Mouse (Mus musculus) CD4-positive, CD25-positive, alpha-beta regulatory T cell, adult 2 months (primary cell): ENCODE data around the gene Pfas.
A peak's percentile ranks its signal among the peaks of the same experiment; 100 is the strongest.
"Not testable (repeated sequence)": the region's sequence is repeated elsewhere in the genome, so short reads cannot be mapped to it uniquely, and the experiment has no call there.

ENCODE experiments used
- DNase-seq: peaks from one replicate; pipeline ENCODE4 v3.0.0-alpha.2; 2012; ENCODE audit warnings: low read depth, low spot score

The Pfas gene

GRCm38 (mm10) chr11:69015644-69016441 lies 7.6 kb upstream of the Pfas start, which contains the start of gene Ctc1:
Gene Ctc1 (plus strand): TSS chr11:69015911.
- peak; percentile 96 for DNase-seq

GRCm38 (mm10) chr11:69012071-69012601 lies 3.9 kb upstream of the Pfas start:
- peak; percentile 91 for DNase-seq

GRCm38 (mm10) chr11:69011445-69011844 lies 3.2 kb upstream of the Pfas start:
- DNase-seq = not testable (repeated sequence)

GRCm38 (mm10) chr11:69010400-69011323 lies 2.4 kb upstream of the Pfas start:
- no peak for DNase-seq

DNA sequence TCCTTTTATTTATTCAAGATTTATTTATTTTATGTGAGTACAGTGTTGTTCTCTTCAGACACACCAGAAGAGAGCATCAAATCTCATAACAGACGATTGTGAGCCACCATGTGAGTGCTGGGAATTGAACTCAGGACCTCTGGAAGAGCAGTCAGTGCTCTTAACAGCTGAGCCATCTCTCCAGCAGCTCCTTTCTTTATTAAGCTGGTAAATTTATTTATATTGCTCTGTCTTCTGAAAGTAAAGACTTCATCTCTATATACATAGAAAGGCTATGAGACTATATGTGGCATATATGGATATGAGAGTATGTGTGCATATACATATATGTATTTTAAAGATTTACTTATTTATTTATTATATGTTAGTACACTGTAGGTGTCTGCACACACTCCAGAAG lies 1.2 kb upstream of the Pfas start:
- DNase-seq = no peak

DNA sequence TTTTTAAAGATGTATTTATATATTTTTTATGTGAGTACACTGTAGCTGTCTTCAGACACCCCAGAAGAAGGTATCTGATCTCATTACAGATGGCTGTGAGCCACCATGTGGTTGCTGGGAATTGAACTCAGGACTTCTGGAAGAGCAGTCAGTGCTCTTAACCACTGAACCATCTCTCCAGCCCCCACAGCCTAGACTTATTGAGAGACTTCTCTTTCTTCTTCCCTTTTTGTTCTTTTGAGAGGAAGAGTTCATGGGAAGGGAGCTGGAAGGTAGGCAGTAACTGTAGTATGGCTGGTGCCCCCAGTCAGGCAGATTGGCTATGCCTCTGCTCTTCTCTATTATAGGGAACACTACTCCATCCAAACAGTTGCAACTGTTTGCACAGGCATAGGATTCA lies 1.7 kb downstream of the Pfas start:
- not testable (repeated sequence) for DNase-seq

GRCm38 (mm10) chr11:69005193-69005592 lies 3.1 kb downstream of the Pfas start:
- no peak for DNase-seq

- DNase-seq = no peak
Observed at GRCm38 (mm10) chr11:69003592-69003991, 4.7 kb downstream of the Pfas start.

GRCm38 (mm10) chr11:69002782-69003181 lies 5.5 kb downstream of the Pfas start:
- not testable (repeated sequence) for DNase-seq

GRCm38 (mm10) chr11:68997080-68997479 lies 11.2 kb downstream of the Pfas start:
- no peak for DNase-seq

DNA sequence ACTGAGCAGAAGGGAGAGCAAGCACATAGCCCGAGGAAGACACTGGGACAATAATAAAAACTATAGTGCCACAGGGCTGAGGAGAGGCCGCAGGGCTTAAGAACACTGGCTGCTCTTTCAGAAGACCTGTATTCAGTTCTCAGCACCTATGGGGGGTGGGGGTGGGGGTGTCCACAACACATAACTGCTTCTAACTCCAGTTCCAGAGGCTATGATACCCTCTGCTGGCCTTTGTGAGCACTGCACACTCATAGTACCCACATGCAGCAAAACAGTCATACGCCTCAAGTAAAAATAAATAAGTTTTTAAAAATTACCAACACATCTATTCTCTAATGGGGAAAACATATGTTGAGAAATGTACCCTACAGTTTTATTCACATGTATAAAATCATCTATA lies 13.9 kb downstream of the Pfas start:
- DNase-seq = peak; percentile 25

DNA sequence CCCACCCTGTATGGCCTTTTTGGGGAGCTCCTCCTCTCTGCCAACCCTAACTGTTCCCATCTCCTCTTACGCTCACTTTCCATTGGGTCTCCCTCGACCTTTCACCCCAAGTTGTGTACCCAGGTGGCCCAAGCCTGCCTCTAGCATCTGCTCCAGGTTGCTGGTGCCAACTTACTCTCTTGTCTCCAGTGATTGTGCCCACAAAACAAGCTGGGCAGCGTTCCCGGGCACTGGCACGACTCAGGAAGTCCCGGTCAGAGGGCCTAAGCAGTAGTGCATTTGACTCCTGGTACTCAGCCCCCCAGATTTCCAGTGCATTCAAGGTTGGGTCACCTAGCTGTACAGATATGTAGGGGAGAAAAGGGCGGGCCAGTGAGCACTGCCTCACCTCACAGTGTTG lies 15.1 kb downstream of the Pfas start:
- DNase-seq = no peak

DNA sequence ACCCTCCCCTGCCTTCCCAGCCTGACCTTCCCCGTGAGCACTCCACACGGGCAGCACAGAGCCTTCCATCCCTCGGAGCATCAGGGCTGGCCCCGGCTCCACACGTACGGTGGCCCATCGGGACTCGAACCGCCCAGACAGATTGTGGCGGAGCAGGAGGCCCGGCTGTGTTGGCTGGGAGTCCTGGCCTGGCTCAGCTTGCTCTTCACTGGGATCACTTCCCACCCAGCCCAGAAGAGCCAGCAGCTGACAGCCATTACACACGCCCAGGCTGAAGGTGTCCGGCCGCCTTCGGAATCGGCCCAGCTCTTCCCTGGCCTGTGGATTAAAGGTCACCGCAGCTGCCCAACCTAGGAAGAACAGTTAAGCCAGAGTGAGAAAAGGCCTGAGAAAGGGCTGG lies 19.9 kb downstream of the Pfas start:
- DNase-seq = no peak

DNA sequence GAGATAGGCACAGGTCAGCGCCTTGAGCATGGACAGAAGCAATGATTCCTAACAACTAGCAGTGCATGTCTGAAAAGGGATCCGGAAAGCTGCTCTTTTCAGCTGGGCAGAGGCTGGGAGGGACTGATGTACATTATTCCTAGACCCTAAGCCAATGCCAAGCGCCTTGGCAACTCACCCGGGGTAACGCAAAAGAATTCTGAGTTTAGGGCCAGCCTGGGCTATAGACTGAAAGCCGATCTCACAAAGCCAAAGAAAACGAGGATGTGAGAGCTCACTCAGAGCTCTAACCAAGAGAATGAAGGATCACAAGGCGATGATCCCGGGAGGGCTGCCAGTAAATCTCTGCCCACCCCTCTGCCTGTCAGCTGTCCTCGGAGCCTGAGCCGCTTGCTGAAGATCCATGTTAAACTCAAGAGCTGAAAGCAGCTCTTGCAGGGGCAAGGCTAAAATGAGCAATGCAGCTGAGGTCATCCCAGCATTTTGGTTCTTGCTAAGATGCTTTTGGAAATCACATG lies 20.8 kb downstream of the Pfas start:
- no peak for DNase-seq

DNA sequence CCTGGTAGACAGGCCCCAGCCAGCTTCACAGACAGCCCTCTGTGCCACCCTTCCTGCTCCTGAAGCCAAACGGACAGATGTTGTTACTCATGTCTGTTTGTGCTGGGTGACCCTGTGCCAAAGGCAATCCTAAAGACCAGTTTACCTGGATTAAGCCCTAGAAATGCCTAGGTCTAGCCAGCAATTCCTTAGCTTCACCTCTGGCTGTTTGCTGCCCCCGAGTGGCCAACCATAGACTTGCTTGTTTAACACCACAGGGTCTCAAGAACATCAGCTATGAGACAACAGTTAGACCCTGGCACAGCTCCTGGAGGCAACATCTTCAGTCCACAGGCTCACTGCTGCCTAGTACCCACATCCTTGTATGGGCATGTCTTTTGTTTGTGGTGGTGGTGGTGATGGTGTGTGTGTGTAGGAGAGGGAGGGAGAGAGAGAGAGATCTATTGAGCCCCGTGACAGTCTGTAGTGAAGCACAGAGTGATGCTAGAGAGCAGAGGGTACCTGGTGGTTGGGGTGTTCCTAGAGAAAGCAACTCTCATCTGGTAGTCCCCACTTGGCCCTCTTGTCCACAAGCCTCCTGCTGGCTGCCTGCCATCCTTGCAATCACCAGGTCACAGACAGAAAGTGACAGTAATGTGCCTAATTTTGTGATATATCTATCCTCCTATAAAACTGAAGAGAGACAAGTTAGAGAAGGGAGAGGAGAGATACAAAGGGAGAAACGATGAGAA lies 25.5 kb downstream of the Pfas start:
- DNase-seq = peak; percentile 82

- DNase-seq = no peak
Observed at GRCm38 (mm10) chr11:68980919-68981318, 27.3 kb downstream of the Pfas start.

DNA sequence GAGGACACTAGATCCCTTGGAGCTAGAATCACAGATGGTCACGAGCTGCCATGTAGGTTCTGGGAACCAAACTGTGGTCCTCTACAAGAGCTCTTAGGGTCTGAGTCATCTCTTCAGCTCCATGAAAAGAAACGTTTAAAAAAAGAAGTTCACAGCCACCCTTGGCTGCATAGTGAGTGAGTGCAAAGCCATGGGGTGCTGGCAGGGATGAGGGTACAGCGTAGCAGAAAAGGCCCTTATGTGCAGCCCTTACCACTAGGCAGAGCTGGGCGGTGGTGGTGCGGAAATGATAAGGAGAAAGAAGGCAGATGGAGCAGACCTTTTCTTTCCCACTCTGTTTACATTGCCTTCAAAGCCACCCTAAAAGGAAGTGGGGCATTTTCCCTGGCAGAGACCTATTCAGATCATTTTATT lies 28.9 kb downstream of the Pfas start:
- no peak for DNase-seq

DNA sequence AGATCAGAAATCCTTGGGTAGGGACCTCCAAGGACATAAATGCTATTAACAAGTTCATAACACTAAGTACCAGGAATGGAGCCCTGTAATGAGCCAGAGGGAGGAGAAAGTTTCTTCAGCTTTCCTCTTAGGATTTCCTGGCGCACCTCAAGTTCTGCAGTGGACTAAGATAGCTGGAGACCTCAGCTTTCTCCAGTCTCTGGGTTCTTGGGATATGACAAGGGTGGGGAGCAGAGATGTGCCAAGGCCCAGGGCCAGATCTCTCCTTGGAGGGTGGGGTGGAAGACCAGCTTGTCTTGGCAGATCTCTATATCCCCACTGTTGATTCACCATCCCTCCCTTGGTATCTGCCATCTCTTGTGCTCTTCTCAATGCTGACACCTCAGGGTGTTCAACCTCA lies 32.7 kb downstream of the Pfas start:
- DNase-seq = no peak

- no peak for DNase-seq
Observed at GRCm38 (mm10) chr11:68975085-68975484, 33.2 kb downstream of the Pfas start, which contains the start of gene Rangrf. Gene Rangrf (minus strand): TSS chr11:68975185.

DNA sequence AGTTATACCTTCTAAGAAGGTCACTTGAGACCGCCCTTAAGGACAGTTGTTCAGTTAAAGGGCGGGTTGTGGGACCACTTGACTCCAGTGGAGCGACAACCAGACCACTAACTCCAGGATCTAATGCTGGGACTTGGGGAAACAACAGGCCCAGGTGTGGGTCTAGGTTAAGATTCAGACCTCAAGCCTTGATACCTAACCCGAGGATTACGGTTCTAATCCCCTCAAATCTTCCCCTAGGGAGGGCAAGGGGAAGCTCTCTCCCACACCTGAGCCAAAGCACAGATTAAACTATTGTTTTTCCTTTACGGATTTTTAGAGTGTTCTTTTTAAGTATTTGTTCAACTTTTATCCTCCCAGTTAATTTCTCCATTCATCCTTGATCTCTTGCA lies 34.2 kb downstream of the Pfas start:
- no peak for DNase-seq
